Mouse (Mus musculus) spleen, adult 2 months (tissue): ENCODE results near the gene Iqck.

Source experiments
- CTCF ChIP-seq: fragments of 200-500 bp; IDR thresholded peaks from 2 replicates; pipeline ENCODE4 v1.5.1; 2011; ENCODE audit warnings: mild to moderate bottlenecking, inconsistent platforms; ENCODE audit not compliant: insufficient read depth, insufficient read length, insufficient replicate concordance; ENCODE audit errors: extremely low read depth
- POLR2A ChIP-seq: fragments of 200-500 bp; IDR thresholded peaks from 2 replicates; pipeline ENCODE4 v1.6.1; 2011; ENCODE audit warnings: low read depth, low read length, inconsistent platforms

GRCm38 (mm10) chr7:118925547-118925946 lies 70.0 kb downstream of the Iqck start:
- TF ChIP-seq CTCF: no peak
- no peak for TF ChIP-seq POLR2A
